Mouse (Mus musculus) forebrain, embryonic 13.5 days (tissue): Measurements from ENCODE around the gene Kif23. TPM values are rescaled to one million over a fixed set of nuclear protein-coding genes. Genes with fewer than 3 reads are reported as not detected.

Experiments used
- ATAC-seq: fragments of 200-750 bp; cut with Nextera tagmentation; 2 replicates; pipeline ENCODE4 v1.8.0; 2017
- H3K27ac ChIP-seq: fragments of 300-500 bp; sonication (generic); 2 replicates; pipeline ENCODE4 v1.5.1; 2015; ENCODE audit warnings: inconsistent platforms, mild to moderate bottlenecking, moderate library complexity
- H3K27me3 ChIP-seq: fragments of 300-500 bp; sonication (generic); 2 replicates; pipeline ENCODE4 v1.6.1; 2015; ENCODE audit warnings: mild to moderate bottlenecking, inconsistent platforms
- H3K36me3 ChIP-seq: fragments of 300-500 bp; sonication (generic); 2 replicates; pipeline ENCODE4 v1.6.1; 2015; ENCODE audit warnings: mild to moderate bottlenecking, inconsistent platforms; ENCODE audit not compliant: poor library complexity, severe bottlenecking
- H3K4me1 ChIP-seq: fragments of 300-500 bp; sonication (generic); 2 replicates; pipeline ENCODE4 v1.6.1; 2015; ENCODE audit warnings: inconsistent platforms
- H3K4me2 ChIP-seq: fragments of 300-500 bp; sonication (generic); 2 replicates; pipeline ENCODE4 v1.6.1; 2015; ENCODE audit warnings: inconsistent platforms, mild to moderate bottlenecking, moderate library complexity
- H3K4me3 ChIP-seq: fragments of 300-500 bp; sonication (generic); 2 replicates; pipeline ENCODE4 v1.5.1; 2015; ENCODE audit warnings: mild to moderate bottlenecking, inconsistent platforms
- H3K9ac ChIP-seq: fragments of 300-500 bp; sonication (generic); 2 replicates; pipeline ENCODE4 v1.6.1; 2015; ENCODE audit warnings: mild to moderate bottlenecking, inconsistent platforms
- H3K9me3 ChIP-seq: fragments of 300-500 bp; sonication (generic); replicated peaks from 2 replicates; pipeline ENCODE4 v1.6.1; 2016; ENCODE audit warnings: inconsistent platforms
- WGBS: fragments of 180-500 bp; shearing (Covaris S2); methylation state at CpG from one replicate; pipeline ENCODE4 v1.1.7; 2015; 5-methylcytosine and 5-hydroxymethylcytosine counted together
- polyA plus RNA-seq: library from polyadenylated mRNA; unstranded; fragments of >200 nt; fragmentation: Nextera tagmentation; extraction: Ambion mirVana; gene quantifications from 2 replicates; pipeline ENCODE4 v1.2.1, GENCODE M21; 2015

The Kif23 gene
- polyA plus RNA-seq, 1 experiment from 2014 or later = 72.7 TPM

- Histone ChIP-seq H3K4me2 (no peak overlapping the region), H3K9ac (no peak overlapping the region), H3K4me3 (no peak overlapping the region), H3K27me3 (no peaks in the 10 kb centered on the region), H3K27ac (no peak overlapping the region), H3K4me1 (peaks cover 5% of the 10 kb centered on the region), H3K36me3 (no peaks in the 10 kb centered on the region), H3K9me3 (no peaks in the 10 kb centered on the region)
- WGBS = 80% methylated on average over 10 of the region's 10 CpGs
- no peak for ATAC-seq
Measured at GRCm38 (mm10) chr9:61967357-61967756, 20.8 kb upstream of the Kif23 start.

- no peak for ATAC-seq
- Histone ChIP-seq H3K4me1 (peaks cover under 1% of the 10 kb centered on the region; the same call in 1 of the 2 replicates), H3K9ac (no peak overlapping the region), H3K4me2 (no peak overlapping the region), H3K27ac (no peak overlapping the region), H3K4me3 (no peak overlapping the region), H3K27me3 (no peaks in the 10 kb centered on the region), H3K36me3 (no peaks in the 10 kb centered on the region), H3K9me3 (no peaks in the 10 kb centered on the region)
- WGBS = 93% methylated on average over 7 of the region's 7 CpGs
Measured at GRCm38 (mm10) chr9:61965987-61966386, 19.4 kb upstream of the Kif23 start.

GRCm38 (mm10) chr9:61965411-61965930, 18.9 kb upstream of the Kif23 start:
- Histone ChIP-seq H3K9ac (no peak overlapping the region), H3K27ac (no peak overlapping the region), H3K9me3 (no peaks in the 10 kb centered on the region), H3K36me3 (no peaks in the 10 kb centered on the region), H3K4me2 (no peak overlapping the region), H3K4me1 (peaks cover 4% of the 10 kb centered on the region; the same call in 1 of the 2 replicates), H3K4me3 (no peak overlapping the region), H3K27me3 (no peaks in the 10 kb centered on the region)
- ATAC-seq = peak; percentile 53; the same call in 1 of the 2 replicates
- WGBS = 34% methylated on average over 4 of the region's 4 CpGs

GRCm38 (mm10) chr9:61963356-61963755, 16.8 kb upstream of the Kif23 start:
- Histone ChIP-seq H3K27me3 (no peaks in the 10 kb centered on the region), H3K9me3 (no peaks in the 10 kb centered on the region), H3K9ac (no peak overlapping the region), H3K4me2 (no peak overlapping the region), H3K36me3 (no peaks in the 10 kb centered on the region), H3K4me1 (peaks cover 4% of the 10 kb centered on the region; the same call in 1 of the 2 replicates), H3K27ac (no peak overlapping the region), H3K4me3 (no peak overlapping the region)
- ATAC-seq = no peak
- 76% methylated on average over 6 of the region's 6 CpGs for WGBS

GRCm38 (mm10) chr9:61961181-61961580, 14.6 kb upstream of the Kif23 start:
- no peak overlapping the region for H3K4me2 ChIP-seq
- no peak overlapping the region for H3K4me3 ChIP-seq
- no peak overlapping the region for H3K9ac ChIP-seq
- no peak for ATAC-seq
- 86% methylated on average over 4 of the region's 4 CpGs for WGBS
- no peaks in the 10 kb centered on the region for H3K9me3 ChIP-seq
- no peak overlapping the region for H3K27ac ChIP-seq
- peaks cover 4% of the 10 kb centered on the region; the same call in 1 of the 2 replicates for H3K4me1 ChIP-seq
- H3K36me3 ChIP-seq = no peaks in the 10 kb centered on the region
- H3K27me3 ChIP-seq = no peaks in the 10 kb centered on the region

- 70% methylated on average over 5 of the region's 5 CpGs for WGBS
- Histone ChIP-seq H3K4me1 (peaks cover 4% of the 10 kb centered on the region; the same call in 1 of the 2 replicates), H3K27me3 (no peaks in the 10 kb centered on the region), H3K36me3 (no peaks in the 10 kb centered on the region), H3K9me3 (no peaks in the 10 kb centered on the region), H3K9ac (no peak overlapping the region), H3K4me3 (no peak overlapping the region), H3K27ac (no peak overlapping the region), H3K4me2 (no peak overlapping the region)
- ATAC-seq = no peak
Measured at GRCm38 (mm10) chr9:61960753-61961152, 14.2 kb upstream of the Kif23 start.

GRCm38 (mm10) chr9:61959921-61960569, 13.5 kb upstream of the Kif23 start:
- Histone ChIP-seq H3K27me3 (no peaks in the 10 kb centered on the region), H3K4me3 (no peak overlapping the region), H3K36me3 (no peaks in the 10 kb centered on the region), H3K9ac (no peak overlapping the region), H3K4me1 (peaks cover 4% of the 10 kb centered on the region; the same call in 1 of the 2 replicates), H3K27ac (no peak overlapping the region), H3K4me2 (no peak overlapping the region), H3K9me3 (no peaks in the 10 kb centered on the region)
- ATAC-seq = no peak
- WGBS = 80% methylated on average over 1 of the region's 1 CpGs

GRCm38 (mm10) chr9:61954707-61955106, 8.1 kb upstream of the Kif23 start:
- Histone ChIP-seq H3K4me1 (no peaks in the 10 kb centered on the region), H3K9ac (no peak overlapping the region), H3K4me3 (no peak overlapping the region), H3K27ac (no peak overlapping the region), H3K36me3 (no peaks in the 10 kb centered on the region), H3K4me2 (no peak overlapping the region), H3K27me3 (no peaks in the 10 kb centered on the region), H3K9me3 (no peaks in the 10 kb centered on the region)
- ATAC-seq = no peak

- WGBS = 58% methylated on average over 7 of the region's 7 CpGs
- Histone ChIP-seq H3K4me2 (no peak overlapping the region), H3K27ac (no peak overlapping the region), H3K4me1 (peaks cover 12% of the 10 kb centered on the region), H3K4me3 (no peak overlapping the region), H3K9ac (no peak overlapping the region), H3K36me3 (no peaks in the 10 kb centered on the region), H3K27me3 (no peaks in the 10 kb centered on the region), H3K9me3 (no peaks in the 10 kb centered on the region)
- no peak for ATAC-seq
Measured at GRCm38 (mm10) chr9:61952241-61952640, 5.7 kb upstream of the Kif23 start.

GRCm38 (mm10) chr9:61947402-61948346, 1.1 kb upstream of the Kif23 start:
- Histone ChIP-seq H3K4me3 (peak overlapping the region; percentile 87), H3K9me3 (no peaks in the 10 kb centered on the region), H3K4me1 (peaks cover 30% of the 10 kb centered on the region), H3K36me3 (peaks cover 2% of the 10 kb centered on the region; the same call in 1 of the 2 replicates), H3K9ac (peak overlapping the region; percentile 69), H3K27ac (peak overlapping the region; percentile 35; the same call in 1 of the 2 replicates), H3K27me3 (no peaks in the 10 kb centered on the region), H3K4me2 (peak overlapping the region; percentile 92)
- peak; percentile 87 for ATAC-seq
- WGBS = 7% methylated on average over 24 of the region's 24 CpGs

GRCm38 (mm10) chr9:61945973-61946611, 482 bp downstream of the Kif23 start:
- WGBS = under 1% methylated on average over 38 of the region's 38 CpGs
- H3K36me3 ChIP-seq = peaks cover 17% of the 10 kb centered on the region
- peak overlapping the region; percentile 70 for H3K27ac ChIP-seq
- peak overlapping the region; percentile 92 for H3K4me2 ChIP-seq
- no peaks in the 10 kb centered on the region for H3K27me3 ChIP-seq
- H3K9ac ChIP-seq = peak overlapping the region; percentile 89
- peaks cover 30% of the 10 kb centered on the region for H3K4me1 ChIP-seq
- ATAC-seq = peak; percentile 85
- no peaks in the 10 kb centered on the region for H3K9me3 ChIP-seq
- H3K4me3 ChIP-seq = peak overlapping the region; percentile 87
